Mouse (Mus musculus) MN1 (cell line): Measurements from ENCODE around the gene Heg1.

ENCODE experiments used
- DNase-seq: peaks from one replicate; pipeline ENCODE4 v3.0.0-alpha.2; 2016; ENCODE audit warnings: low spot score

Gene Heg1

GRCm38 (mm10) chr16:33684162-33684702 lies at the start of gene Heg1:
Heg1 (plus strand) TSS chr16:33684370.
- peak; percentile 54 for DNase-seq

GRCm38 (mm10) chr16:33635836-33636595 lies 48.2 kb upstream of the Heg1 start:
- DNase-seq, result no peak

- no peak for DNase-seq
Measured at GRCm38 (mm10) chr16:33641779-33642178, 42.4 kb upstream of the Heg1 start.

DNA sequence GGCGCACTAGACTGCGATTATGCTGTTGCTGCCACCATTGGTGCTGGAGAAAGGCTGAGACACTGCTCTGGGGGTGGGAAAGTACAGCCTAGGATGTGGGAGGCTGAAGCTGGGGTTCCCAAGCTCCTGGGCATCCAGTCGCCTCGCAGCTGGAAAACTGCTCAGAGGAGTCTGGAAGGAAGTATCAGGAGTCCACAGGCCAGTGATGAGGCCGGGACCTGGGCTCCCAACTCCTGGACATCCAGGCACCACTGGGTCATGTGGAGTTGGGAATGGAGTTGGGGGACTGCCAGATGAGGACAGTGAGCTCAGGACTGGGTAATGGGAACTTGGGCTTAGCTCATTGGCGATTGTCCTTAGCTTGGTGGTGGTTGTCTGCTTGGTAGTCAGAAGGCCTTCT lies 31.1 kb upstream of the Heg1 start:
- DNase-seq, result no peak

DNA sequence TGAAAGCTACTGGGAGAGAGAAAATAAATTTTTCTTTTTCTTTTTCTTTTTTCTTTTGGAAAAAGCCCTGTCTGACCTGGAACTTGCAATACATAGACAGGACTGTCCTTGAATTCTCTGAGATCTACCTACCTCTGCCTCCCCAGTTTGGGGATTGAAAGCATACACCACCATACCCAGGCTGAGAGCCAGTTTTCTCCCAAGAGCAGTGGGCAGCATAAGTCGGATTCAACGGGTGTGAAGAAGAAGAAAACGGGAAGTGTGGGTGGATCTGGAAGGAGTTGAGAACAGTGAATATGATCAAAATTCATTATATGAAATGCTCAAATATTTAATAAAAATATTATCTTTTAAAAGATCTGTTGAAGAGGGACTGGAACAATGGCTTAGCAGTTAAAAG lies 28.7 kb upstream of the Heg1 start:
- DNase-seq, result no peak

DNA sequence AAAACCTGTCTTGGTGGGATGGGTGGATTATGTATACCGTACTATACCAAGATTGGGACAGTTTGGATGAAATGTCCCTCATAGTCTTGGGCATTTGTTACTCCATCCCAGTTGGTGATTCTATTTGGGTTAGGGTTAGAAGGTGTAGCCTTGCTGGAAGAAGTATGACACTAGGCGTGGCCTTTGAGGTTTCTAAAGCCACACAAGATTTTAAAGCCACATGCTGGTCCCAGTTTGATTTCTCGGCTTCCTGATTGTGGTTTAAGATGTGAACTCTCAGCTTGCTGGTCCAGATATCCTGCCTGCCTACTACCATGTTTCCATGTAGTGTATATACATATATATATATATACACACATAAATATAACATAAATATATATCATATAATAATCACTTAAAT lies 27.0 kb upstream of the Heg1 start:
- no peak for DNase-seq

DNA sequence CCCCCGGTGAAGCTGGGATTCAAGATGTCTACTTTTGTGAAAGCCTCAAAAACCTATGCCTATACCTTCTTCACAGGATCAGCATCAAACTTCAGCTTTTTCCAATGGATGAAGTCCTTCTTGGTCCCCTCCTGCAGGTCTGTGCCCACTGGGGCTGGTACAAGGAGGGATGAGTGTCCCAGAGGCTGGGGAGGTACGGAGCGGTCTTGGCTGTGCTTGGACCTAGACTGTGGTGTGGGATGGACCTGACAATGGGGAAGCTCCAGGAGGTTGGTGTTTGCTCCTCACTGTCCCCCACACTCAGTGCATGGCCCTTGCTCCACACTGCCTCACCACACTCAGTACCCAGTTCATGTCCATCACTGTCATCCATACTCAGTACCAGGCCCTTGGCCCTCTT lies 26.0 kb upstream of the Heg1 start:
- no peak for DNase-seq

- DNase-seq, result no peak
Measured at GRCm38 (mm10) chr16:33659521-33659920, 24.6 kb upstream of the Heg1 start.

DNA sequence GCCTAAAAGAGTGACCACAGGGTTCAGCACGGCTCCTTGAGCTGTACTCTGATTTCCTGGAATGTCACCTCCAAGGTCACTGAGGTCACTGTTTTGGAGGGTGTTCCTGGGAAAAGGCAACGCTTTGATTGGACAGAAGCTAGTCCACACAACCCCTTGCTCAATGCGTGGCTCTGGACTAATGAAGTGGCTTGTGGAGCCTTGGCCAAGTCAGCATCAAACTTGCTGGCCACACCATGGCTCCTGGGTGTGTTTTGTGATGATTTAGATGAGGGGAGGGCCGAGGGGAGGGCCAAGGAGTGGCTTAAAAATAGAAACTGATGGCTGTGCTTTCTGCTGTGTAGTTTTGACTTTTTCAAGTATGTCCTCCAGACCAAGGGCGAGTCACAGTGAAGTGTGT lies 24.0 kb upstream of the Heg1 start:
- no peak for DNase-seq

GRCm38 (mm10) chr16:33662841-33663240 lies 21.3 kb upstream of the Heg1 start:
- no peak for DNase-seq

DNA sequence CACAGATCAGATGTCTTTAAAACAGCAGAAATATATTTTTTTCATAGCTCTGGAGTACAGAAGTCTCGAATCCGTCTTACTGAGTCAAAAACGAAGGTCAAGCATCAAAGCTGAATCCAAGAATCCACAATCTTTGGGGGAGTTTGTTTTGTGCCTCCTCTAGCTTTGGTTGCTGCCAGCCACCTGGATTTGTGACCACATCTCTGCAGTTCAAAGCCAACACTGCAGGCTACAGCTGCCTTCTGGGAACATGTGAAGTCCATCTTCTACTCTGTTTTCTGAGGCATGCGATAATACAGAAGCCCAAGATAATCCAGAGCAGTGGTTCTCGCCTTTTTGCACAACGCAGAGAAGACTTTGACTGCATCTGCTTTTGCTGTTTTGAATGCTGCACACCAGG lies 17.9 kb upstream of the Heg1 start:
- no peak for DNase-seq

DNA sequence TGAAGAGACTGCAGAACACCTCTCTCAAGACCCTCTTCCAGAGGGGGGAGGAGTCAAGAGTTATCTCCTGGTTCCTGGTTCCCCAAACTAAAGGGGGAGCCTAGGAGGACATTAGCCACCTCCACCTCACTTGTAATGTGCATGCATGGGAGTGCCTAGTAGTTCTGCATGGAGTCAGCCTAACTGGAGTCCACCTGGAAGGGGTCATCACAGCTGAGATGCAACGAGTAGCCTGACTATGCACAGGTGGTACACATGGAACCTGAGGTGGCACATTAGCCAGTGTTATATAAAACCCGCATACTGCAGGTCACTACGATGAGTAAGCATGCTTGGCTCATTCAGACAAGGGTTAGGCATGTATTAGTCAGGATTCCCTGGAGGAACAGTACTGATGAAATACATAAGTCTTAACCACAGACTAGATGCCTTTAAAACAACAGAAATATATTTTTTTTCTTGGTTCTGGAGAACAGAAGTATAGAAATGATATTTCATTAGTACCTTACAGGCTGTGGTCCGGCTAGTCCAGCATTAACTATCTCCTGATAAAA lies 17.1 kb upstream of the Heg1 start:
- no peak for DNase-seq

GRCm38 (mm10) chr16:33668448-33668847 lies 15.7 kb upstream of the Heg1 start:
- no peak for DNase-seq

- no peak for DNase-seq
Measured at GRCm38 (mm10) chr16:33669072-33669471, 15.1 kb upstream of the Heg1 start.

GRCm38 (mm10) chr16:33670340-33670739 lies 13.8 kb upstream of the Heg1 start:
- DNase-seq, result peak; percentile 60

DNA sequence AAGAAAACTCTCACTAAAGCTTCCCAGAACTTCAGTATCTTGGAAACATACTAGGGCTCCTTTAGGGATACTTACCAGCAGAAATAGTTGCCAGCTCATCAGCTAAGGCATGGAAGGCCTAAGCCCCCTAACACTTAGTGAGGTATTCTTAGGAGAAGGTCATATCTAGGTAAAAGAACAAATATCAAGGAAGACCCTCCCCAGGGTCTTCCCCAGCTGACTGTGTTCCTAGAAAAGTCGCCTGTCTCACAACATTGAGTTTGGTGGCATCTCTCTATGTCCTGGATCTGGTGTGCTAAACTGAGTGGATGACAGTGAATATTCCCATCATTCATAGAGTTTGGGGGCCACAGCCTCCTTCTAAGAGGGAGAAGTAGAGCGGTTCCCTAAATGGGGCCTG lies 13.2 kb upstream of the Heg1 start:
- no peak for DNase-seq

GRCm38 (mm10) chr16:33672188-33672587 lies 12.0 kb upstream of the Heg1 start:
- DNase-seq, result no peak

DNA sequence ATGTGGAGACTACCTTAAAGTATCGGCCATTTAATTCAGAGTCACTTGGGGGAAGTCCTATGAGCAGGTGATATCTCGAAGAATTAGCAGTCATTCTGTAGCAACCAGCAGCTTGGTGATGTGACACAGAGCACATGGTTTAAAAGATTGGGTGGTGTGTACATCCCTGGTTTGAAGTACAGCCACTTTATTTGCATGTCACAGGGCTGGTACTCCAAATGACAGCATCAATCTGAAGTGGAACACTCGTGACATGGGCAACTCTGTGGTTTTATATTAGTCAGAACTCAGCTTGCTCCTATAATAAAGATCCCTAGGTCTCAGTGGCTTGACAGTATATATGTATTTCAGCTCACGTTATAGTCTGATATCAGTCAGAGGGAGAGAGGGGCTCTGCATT lies 11.5 kb upstream of the Heg1 start:
- DNase-seq, result no peak

GRCm38 (mm10) chr16:33673530-33674109 lies 10.6 kb upstream of the Heg1 start:
- peak; percentile 83 for DNase-seq

GRCm38 (mm10) chr16:33675151-33675847 lies 8.9 kb upstream of the Heg1 start:
- DNase-seq, result no peak

DNA sequence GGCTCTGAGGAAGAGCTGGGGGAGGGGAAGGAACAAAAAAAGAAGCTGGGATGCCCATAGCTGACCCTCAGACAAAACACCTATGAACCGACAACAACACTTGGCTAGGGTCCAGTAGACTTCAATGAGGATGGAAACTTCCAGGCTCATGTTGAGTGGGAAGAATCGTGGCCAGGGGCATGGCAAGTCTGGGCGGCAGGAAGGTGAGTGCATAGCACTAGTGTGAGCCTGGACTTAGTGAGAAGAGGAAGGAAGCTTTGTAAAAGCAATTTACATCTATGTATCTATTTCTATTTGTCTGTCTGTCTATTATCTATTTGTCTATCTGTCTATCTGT lies 8.4 kb upstream of the Heg1 start:
- DNase-seq, result no peak

DNA sequence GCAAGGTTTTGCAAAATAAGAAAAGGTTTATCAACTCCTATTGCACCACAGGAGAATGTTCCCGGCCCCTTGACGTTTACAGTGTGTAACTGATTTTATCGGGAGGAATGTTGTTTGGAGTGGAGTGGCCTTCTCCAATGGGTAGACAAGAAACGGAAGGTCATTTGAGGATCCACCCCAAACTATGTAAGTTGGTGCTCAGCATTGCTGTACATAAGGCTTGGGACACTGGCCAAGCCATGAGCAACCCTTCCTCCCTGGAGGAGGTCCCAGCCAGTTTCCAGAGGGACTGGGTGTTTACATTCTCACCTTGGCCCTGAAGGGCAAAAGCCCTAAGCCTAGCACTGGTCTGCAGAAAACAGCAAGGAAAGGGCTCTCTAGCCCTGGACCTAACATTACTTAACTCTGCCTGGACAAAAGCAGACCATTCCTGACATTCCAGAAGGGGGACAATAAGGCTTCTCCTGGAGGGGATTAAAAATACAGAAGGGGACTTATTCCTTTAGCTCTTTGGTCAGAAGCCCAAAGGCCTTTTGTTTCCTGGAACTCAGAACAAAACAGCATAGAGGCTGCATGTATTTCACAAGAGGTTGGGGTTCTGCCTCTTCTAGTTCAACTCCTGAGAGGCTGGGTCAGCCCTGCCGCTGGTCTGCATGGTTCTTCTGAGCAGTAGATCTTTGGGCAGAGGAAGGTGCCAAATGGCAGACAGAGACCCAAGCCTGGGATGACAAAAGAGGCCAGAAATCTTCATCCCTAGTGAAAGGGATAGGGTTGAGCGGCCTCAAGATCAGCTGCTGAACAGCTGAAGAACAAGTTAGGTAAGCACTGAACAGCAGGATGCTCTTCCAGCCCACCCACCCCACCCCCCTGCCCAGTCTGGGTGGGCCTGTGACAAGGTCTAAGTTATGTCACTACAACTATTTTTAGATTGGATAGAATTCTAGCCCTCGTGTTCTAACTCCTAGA lies 7.5 kb upstream of the Heg1 start:
- no peak for DNase-seq
